Mouse (Mus musculus) cerebellum, adult (tissue): Measurements from ENCODE around the gene Mfsd4b5.
"Not testable (repeated sequence)": the region's sequence is repeated elsewhere in the genome, so short reads cannot be mapped to it uniquely, and the experiment has no call there.

Source experiments
- ATAC-seq: cut with Nextera tagmentation; 2 replicates; pipeline ENCODE4 v1.9.2; 2017; ENCODE audit warnings: mild to moderate bottlenecking, moderate library complexity, mixed read lengths; ENCODE audit not compliant: insufficient number of reproducible peaks, low FRiP score, low TSS enrichment

The Mfsd4b5 gene

DNA sequence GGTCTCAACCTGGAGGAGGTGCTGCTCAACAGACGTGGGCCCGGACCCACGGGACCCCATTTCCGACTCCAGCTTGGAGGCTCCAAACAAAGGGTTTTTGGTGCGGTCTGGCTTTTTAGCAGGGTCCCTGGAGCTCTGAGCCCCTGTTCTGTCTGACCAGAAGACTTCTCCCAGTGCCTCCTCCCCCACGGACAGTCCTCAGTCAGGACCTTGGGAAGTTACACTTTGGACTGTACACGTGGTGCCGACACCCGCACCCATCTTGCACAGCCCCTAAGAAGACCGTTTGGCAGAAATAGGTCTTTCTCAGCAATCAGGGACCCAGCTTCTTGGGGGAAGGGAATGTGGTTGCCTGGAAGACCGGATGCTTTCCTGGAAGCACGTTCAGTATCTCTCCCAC is at the start of gene Mfsd4b5:
Gene Mfsd4b5 (minus strand): TSS at position 181 of the 400 bp plus-strand sequence.
- no peak for ATAC-seq

DNA sequence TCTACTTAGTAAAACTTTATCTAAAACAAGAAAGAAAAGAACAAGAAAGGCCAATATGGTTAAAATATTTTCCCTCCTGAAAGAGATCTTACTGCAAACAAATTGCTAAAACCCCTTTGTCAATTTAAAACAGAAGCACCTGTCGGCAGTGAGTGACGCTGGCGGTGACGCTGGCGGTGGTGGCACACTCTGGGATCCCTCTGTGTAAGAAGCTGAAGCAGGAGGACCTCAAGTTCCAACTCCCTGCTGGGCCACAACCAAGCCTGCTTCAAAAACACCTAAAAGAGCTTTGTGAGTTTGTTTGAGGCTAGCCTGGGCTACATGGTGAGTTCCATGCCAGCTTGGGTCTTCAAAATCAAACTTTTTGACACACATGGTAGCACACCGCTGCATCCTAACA is 48.5 kb upstream of the Mfsd4b5 start:
- no peak for ATAC-seq

DNA sequence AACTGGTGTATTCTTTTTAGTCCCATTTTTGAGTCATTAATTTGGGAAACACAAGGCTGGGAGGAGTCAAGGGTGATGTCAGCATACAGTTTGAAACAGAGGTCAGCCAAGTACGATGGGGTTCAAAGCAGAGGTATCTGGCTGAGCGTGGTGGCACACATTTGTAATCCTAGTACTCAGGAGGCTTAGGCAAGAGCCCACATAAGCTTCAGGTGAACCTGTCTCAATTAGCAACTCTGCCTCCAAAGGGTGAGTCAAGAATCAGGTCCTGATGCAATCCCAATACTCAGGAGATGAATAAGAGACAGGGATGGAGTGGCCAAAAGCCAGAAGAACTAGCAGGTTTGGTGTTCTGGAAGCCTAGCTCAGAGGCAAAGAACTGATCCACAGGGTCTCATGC is 46.5 kb upstream of the Mfsd4b5 start:
- ATAC-seq: no peak

DNA sequence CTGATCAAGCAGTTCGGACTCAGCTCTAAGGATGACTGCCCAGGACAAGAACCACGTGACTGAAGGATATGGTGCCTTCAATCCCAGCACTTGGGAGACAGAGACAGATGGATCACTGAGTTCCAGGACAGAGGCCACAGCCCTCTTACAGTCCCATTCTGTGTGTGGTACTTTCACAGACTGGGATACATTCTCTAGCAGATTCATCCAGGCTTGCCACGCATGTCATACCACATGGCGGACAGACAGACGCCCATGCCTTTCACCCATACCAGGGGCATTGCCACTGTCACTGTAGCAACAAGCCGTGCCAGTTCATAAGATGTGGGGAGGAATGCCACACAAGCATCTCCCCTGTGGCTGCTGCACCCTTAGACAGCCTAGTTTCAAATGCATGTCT is 44.3 kb upstream of the Mfsd4b5 start:
- no peak for ATAC-seq

- no peak for ATAC-seq
Observed at GRCm38 (mm10) chr10:40029610-40030009, 43.2 kb upstream of the Mfsd4b5 start.

DNA sequence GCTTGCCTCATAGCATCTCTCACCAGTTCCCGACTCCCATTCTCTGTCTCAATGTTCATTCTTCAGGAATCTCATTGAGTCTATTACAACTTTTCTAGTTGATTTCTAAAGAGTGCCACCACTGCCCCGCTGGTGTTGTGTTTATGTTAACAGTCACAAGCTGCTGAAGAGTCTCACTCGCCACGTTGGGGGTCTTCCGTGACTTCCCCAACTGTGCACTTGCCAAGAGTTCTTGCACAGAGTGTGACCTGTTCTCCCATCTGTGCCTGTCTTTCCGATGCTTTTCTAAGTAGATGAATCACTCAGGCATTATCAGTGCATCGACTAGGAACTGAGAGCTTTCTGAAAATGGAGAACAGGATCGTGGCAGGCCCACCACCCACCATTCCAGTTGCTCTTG is 41.6 kb upstream of the Mfsd4b5 start:
- ATAC-seq: no peak

GRCm38 (mm10) chr10:40026546-40026945 is 40.1 kb upstream of the Mfsd4b5 start:
- ATAC-seq: no peak

DNA sequence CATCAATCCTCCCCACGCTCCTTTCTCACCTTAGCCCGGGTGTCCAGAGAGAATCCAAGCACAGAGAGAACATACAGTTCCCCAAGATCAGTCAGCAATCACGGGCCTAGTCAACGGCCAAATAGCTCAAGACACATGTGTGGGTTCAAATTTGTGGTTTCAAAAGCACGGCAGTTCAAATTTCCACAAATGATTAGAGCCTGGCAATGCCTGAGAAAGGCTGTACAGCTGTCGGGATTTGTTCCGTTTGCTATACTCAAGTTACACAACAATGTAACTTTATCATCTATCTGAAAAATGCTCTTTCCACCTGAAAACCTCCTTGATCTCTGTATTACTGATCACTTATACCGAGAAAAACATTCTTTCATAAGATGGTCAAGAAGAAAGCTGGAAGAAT is 39.1 kb upstream of the Mfsd4b5 start:
- ATAC-seq: peak; percentile 9; the same call in 1 of the 2 replicates

GRCm38 (mm10) chr10:40024554-40025428 is 38.3 kb upstream of the Mfsd4b5 start, which contains the start of gene Mfsd4b1:
Mfsd4b1 (minus strand) TSS chr10:40025268.
- ATAC-seq: peak; percentile 96

DNA sequence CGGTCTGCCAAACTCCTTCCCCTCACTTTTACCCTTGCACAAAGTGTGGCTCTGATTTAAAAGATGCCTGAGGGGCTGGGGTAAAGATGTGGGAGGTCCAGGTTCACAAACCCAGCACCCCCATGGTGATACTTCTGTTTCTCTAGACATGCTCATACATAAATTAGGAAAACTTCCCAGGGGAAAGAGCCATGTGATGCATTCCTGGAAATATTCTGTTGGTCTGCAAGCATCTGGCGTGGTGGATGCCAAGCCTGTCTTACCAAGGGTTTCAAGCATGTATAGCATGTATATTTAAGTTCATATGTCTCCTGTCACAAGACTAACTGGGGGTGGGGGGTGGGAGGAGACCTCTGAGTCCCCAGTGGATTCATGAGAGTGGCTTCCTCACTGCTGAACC is 34.0 kb upstream of the Mfsd4b5 start:
- ATAC-seq: no peak

- no peak for ATAC-seq
Observed at GRCm38 (mm10) chr10:40019492-40019891, 33.0 kb upstream of the Mfsd4b5 start.

DNA sequence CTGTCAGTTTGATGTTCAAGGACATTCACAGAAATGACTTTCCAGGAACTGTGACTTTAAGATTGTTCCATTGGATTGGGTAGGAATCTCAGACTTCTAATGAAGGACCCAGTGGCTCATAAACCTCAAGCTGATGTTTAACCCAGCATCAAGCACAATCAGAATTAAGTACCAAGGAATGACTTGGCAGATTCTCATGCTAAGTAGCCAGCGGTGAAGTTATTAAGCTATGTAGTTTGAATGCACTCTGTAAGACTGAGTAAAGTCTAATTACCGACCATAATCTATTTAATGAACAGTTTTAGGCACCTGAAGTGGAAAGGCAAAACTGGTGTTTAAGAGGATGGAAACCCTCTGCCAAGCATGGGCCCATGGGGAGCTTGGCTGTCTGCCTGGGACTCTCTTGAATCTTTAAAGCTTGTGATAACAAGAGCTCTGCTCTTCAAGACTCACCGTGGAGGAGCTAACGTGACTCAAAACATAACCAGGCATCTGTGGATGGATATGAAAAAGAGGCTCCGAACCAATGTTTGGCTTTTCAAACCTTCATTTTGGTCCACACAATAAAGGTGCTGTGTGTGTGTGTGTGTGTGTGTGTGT is 31.9 kb upstream of the Mfsd4b5 start:
- ATAC-seq: no peak

GRCm38 (mm10) chr10:40009591-40009990 is 23.1 kb upstream of the Mfsd4b5 start:
- no peak for ATAC-seq

DNA sequence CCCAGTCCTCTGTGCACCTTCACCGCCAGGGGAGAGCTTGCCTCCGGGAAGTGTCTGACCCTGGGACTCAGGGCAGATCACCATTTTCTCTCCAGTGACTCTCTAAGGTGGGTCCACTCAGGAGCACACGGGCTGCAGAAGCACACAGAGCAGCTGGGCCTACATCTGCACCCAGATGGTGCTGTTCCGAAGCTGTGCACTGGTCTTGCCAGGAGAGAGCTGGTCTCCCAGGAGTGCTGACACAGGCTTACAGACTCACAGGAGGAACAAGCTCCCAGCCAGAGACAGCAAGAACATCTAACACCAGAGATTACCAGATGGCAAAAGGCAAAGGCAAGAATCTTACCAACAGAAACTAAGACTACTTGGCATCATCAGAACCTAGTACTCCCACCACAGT is 22.4 kb upstream of the Mfsd4b5 start:
- ATAC-seq: not testable (repeated sequence)

- ATAC-seq: no peak
Observed at GRCm38 (mm10) chr10:40007953-40008352, 21.5 kb upstream of the Mfsd4b5 start.

GRCm38 (mm10) chr10:40006963-40007362 is 20.5 kb upstream of the Mfsd4b5 start:
- ATAC-seq: no peak

DNA sequence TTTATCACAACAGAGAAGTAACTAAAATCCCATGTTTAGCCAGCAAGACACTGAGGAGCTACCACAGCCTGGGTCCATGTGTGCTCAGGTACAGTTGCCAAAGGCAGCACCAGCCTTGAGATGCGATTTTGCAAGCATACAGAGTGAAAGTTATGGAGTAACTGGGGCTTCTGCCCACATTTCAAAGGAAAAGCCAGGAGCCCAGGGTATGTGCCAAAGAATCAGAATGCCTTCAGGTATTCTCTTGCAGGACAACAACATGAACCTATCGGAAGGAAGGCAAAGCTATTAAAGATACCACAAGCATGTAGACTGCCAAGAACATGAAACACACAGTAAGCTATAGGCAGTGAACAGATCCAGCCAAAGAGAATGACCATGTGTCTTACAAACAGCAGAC is 14.3 kb upstream of the Mfsd4b5 start:
- ATAC-seq: no peak

DNA sequence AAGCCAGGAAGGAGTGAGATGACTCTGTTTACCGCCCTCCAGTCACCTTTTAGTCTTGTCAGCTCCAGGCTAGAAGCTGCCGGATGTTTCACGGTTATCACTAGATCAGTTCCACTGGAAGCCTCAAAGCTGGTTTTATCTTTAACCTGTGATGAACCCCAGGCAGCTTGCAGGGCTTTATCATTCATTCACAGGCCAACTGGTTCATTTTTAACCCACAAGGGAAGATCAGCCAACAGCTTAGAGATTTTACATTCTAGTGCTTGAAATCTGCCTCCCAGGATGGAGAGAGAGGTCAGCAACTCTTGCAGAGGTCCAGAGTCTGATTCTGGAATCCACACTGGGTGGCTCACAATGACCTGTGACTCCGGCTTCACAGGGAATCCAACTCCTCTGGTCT is 4.7 kb upstream of the Mfsd4b5 start:
- ATAC-seq: no peak

- ATAC-seq: no peak
Observed at GRCm38 (mm10) chr10:39982604-39983003, 3.8 kb downstream of the Mfsd4b5 start.

DNA sequence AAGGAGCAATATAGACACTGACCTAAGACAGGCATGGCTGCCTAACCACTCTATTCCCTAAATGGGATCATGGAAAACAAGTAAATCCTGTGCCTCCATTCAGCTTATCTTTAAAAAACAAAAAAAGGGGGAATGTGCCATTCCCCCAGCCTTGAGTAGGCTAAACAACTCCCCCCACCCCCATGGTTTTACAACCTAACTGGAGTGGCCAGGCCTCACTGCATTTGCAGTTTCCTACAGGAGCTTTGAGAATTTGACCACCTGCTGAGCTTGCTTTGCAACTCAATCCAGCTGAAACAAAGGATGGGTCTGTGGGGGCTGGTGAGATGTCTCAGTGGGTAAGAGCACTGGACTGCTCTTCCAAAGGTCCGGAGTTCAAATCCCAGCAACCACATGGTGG is 8.2 kb downstream of the Mfsd4b5 start:
- ATAC-seq: no peak

GRCm38 (mm10) chr10:39977346-39977745 is 9.1 kb downstream of the Mfsd4b5 start:
- no peak for ATAC-seq

DNA sequence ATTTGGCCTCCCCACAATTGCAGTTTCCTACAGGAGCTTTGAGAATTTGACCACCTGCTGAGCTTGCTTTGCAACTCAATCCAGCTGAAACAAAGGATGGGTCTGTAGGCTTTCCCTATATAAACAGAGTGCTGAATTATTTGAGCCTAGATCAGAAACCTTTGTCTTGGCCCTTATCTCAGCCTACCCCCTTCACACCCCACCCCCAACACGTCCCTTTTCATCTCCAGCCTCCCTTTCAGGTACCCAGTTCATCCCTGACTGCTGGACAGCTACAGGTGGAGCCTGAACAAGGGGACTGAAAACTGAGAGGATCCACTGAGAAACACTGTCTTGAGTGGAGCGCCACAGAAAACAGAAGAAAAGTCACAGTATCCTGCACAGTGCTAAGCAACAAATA is 10.7 kb downstream of the Mfsd4b5 start:
- no peak for ATAC-seq
